Mouse (Mus musculus): Measurements from ENCODE around the gene Olfr901.
"Not testable (repeated sequence)": the region's sequence is repeated elsewhere in the genome, so short reads cannot be mapped to it uniquely, and the experiment has no call there.

Olfr901 gene

DNA sequence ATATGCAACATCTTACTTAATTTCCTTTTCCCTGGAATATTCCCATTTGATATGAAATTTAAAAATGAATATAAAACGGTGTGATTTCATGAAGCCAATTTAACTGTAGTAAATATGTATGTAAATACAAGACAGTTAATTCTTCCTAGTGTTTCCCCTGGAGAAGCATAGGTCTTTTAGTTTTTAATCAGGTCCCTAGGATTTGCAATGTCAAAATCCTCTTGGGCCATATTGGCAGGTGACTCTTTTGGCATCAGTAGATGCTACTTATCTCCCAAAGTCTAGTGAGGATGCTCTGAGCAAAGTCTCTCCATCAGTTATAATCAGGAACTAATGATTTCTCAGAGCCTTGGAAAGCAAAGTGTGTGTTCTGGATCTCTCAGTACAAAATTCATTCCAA lies at the start of gene Olfr901:
TSS of gene Olfr901 (plus strand) at position 301 of the 400 bp plus-strand sequence.
- DNase-seq (ENCODE audit: low spot score in 2 of 2): no peak

DNA sequence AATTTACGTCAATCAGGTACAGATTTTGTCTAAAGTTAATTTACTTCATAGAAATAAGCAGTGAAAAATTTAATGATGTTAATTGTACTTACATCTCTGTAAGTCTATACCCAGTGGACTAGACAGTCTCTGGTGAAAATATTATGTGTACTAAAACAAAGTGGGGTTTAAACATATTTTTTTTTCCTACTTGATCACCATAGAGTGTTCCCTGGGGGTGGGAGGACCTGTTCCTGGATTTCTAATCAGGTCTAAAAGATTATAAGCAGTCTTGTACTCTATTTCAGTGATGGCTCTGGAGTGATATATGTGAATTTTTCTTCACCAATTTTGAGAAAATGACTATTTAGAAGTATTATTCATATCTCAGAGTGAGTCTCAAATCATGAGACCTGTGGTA lies 27.9 kb upstream of the Olfr901 start, which contains the start of gene Olfr147:
TSS of gene Olfr147 (plus strand) at position 301 of the 400 bp plus-strand sequence.
- DNase-seq (ENCODE audit: low spot score in 2 of 2): no peak

DNA sequence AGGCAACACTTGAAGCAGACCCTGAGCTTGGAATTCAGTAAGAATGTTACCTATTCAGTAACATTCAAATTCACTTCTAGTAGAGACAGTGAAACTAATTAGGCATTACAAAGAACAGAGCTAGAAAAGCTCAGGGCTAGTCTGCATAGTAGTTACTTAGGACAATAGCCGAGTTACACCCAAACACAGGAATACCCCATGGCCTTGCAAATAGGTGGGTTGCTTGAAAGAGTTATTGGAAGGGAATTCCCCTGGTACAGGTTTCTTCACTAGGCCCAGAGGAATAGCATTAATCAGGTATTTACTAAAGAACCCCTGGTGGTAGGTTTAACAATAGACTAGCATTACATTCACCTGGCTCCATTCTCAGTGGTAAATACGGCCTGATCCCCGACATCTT lies 21.8 kb upstream of the Olfr901 start:
- DNase-seq (ENCODE audit: low spot score in 2 of 2): not testable (repeated sequence)

DNA sequence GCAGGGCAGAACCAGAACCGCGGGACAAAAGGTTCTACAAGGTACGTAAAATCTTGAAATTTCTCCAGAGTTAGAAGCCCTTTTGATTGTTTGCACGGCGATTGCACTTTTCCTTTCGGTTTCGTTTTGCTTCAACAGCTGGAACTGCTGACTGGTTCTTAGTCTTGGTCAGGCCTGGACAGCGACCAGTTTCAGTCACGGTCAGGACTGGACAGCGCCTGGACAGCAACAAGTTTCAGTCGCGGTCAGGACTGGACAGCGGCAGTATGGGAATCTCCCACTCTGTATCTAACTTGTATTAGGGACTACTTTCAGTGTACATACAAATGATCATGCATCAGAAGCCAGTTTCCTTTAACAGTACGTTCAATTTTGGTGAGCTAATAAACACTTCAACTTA lies 15.8 kb upstream of the Olfr901 start:
- DNase-seq (ENCODE audit: low spot score in 2 of 2): not testable (repeated sequence)

DNA sequence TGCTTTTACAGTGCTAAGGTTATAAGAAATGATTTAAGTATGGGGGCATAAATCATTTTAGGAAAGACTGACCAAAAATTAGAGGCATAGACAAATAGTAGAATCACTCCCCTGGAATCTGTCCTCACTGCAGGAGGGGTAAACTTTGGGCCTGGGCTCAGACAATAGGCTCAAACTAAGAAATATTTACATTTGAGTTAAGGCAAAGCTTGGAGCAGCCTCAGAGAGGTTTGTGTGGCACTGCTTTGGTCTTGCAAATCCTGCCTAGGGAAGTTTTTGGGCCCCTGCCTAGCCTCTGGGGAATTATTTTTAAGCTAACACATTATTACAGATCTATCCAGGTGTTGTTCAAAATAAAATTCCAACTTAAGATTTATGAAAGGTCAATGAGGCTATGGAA lies 5.5 kb upstream of the Olfr901 start:
- DNase-seq (ENCODE audit: low spot score in 2 of 2): no peak

DNA sequence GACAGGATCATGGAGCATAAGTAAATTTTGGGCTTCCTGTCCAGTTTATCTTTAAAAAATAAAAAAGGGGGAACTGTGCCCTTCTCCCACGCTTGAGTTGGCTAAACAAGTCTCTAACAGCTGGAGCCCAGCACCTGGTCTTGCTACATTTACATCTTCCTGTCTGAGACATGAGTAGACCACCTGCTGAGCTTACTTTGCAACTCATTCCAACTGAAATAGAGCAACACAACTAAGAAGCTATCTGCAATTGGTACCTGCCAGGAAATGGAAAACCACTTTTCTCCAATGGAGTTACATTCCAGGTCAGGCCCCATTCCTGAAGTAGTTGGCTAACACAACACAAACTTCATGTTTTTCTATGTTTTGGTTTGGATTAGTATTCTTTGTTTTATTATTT lies 2.2 kb upstream of the Olfr901 start:
- no peak for DNase-seq (ENCODE audit: low spot score in 2 of 2)

DNA sequence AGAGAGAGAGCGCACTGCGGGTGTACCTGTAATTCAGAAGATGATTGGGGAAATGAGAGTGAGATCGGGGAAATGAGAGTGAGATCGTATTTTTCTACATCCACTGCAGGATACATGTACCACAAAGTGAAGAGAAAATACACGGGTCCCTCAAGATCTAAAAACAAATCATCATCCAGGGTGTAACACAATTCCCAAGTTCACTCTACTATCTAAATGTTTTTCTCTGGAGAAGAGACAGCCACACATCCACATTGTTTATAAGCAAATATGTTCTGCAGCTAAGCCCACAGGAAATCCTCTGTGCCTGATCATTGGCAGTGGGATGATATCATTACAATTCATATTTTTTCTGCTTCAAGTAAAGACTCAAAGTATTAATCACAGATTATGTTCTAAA lies 18.1 kb downstream of the Olfr901 start, which contains the start of gene Olfr902:
TSS of gene Olfr902 (plus strand) at position 301 of the 400 bp plus-strand sequence.
- DNase-seq (ENCODE audit: low spot score in 2 of 2): no peak

DNA sequence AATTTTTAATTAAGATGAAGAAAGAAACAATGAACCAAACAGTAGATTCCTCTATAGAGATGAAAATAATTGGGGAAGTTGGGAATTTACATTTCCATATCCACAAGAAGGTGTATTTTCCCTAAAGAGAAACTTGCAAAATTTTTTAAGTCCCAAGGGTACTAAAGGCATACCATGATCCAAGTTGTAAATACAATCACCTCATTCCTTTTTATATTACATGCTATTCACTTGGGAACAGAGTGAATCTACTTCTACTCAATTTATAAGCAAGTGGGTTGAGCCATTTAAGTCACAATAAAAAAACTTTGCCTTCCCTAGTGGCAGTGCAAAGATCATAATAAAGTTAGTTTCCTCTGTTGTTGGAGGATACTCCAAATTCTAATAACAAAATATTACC lies 33.6 kb downstream of the Olfr901 start, which contains the start of gene Olfr904:
TSS of gene Olfr904 (plus strand) at position 301 of the 400 bp plus-strand sequence.
- no peak for DNase-seq (ENCODE audit: low spot score in 2 of 2)

DNA sequence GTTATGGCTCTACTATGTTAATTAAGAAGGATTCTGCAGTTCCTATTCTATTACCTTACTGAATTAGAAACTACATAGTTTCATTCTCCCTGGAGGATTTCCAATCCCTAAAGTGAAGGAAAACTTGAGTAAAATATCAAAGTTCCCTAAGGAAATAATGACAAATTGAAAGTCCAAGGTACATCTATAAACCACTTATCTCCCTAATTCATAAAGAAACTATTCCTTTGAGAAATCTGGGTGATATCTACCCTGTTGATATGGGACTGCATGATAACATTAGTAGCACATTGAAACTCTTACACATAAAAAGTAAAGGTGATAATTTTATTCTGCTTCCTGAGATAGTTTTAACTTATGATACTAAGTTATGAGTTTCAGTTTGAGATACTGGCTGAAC lies 41.6 kb downstream of the Olfr901 start, which contains the start of gene Olfr905:
TSS of gene Olfr905 (plus strand) at position 301 of the 400 bp plus-strand sequence.
- DNase-seq (ENCODE audit: low spot score in 2 of 2): no peak
